Mouse (Mus musculus): ENCODE measurements around the gene Smim17. TPM values are rescaled to one million over a fixed set of nuclear protein-coding genes. Genes with fewer than 3 reads are reported as not detected.
"Not testable (repeated sequence)": the region's sequence is repeated elsewhere in the genome, so short reads cannot be mapped to it uniquely, and the experiment has no call there.

The Smim17 gene
- polyA plus RNA-seq, 1 experiment from 2014 or later = 3.4 TPM

- WGBS = 89% methylated on average over 3 of the region's 3 CpGs
Observed at GRCm38 (mm10) chr7:6429381-6429780, 30.9 kb downstream of the Smim17 start.

GRCm38 (mm10) chr7:6430342-6430741 is 31.8 kb downstream of the Smim17 start:
- no peaks in the 10 kb centered on the region for H3K27me3 ChIP-seq
- no peak overlapping the region for H3K4me3 ChIP-seq
- no peaks in the 10 kb centered on the region for H3K9me3 ChIP-seq
- H3K4me2 ChIP-seq (replicated peaks) = no peak overlapping the region
- no peaks in the 10 kb centered on the region for H3K36me3 ChIP-seq
- ATAC-seq (replicated peaks) = no peak
- no peak overlapping the region for H3K27ac ChIP-seq (replicated peaks)
- H3K9ac ChIP-seq (replicated peaks) = no peak overlapping the region
- 30% methylated on average over 2 of the region's 2 CpGs for WGBS
- peaks cover 11% of the 10 kb centered on the region for H3K4me1 ChIP-seq

More at GRCm38 (mm10) chr7:6429381-6429780, 30.9 kb downstream of the Smim17 start:
- no peak overlapping the region for H3K4me2 ChIP-seq (replicated peaks)
- H3K36me3 ChIP-seq = no peaks in the 10 kb centered on the region
- no peak overlapping the region for H3K9ac ChIP-seq (replicated peaks)
- no peak for ATAC-seq (replicated peaks)
- H3K4me1 ChIP-seq = peaks cover 4% of the 10 kb centered on the region; the same call in 1 of the 2 replicates
- no peak overlapping the region for H3K27ac ChIP-seq (replicated peaks)
- no peak overlapping the region for H3K4me3 ChIP-seq
- no peaks in the 10 kb centered on the region for H3K9me3 ChIP-seq
- H3K27me3 ChIP-seq = no peaks in the 10 kb centered on the region

DNA sequence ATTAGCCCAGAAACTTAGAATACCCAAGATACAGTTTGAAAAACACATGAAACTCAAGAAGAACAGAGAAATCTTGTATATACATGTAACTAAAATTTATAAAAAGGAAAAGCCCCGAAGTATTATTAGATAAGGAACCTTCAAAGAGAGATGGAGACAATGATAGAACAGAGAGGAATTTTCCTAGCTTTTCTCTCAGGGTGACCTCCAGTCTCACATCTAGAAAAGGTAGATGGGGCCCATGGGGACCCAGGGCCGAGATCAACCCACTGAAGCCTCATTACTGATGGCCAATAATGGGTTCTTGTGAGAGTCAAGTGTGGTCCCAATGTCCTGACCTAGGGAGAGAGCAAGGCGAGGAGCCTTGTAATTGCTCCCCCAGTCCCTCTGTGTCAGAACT is 39.9 kb downstream of the Smim17 start, which contains the start of gene Olfr1344:
TSS of gene Olfr1344 (plus strand) at position 301 of the 400 bp plus-strand sequence.
- 80% methylated on average over 3 of the region's 3 CpGs for whole genome bisulfite sequencing
- Histone ChIP-seq H3K4me3 (no peak within 1 kb of the TSS), H3K9me3 (no peaks in the 10 kb centered on the region), H3K36me3 (no peaks in the 10 kb centered on the region), H3K4me1 (peaks cover 17% of the 10 kb centered on the region), H3K27me3 (no peaks in the 10 kb centered on the region), H3K4me2 (replicated peaks) (no peak within 1 kb of the TSS), H3K9ac (replicated peaks) (no peak within 1 kb of the TSS), H3K27ac (replicated peaks) (no peak within 1 kb of the TSS)
- no peak for ATAC-seq (replicated peaks)

GRCm38 (mm10) chr7:6441173-6441572 is 42.7 kb downstream of the Smim17 start:
- Histone ChIP-seq H3K27me3 (no peaks in the 10 kb centered on the region), H3K27ac (replicated peaks) (no peak overlapping the region), H3K36me3 (no peaks in the 10 kb centered on the region), H3K9me3 (no peaks in the 10 kb centered on the region), H3K4me3 (no peak overlapping the region), H3K4me1 (no peaks in the 10 kb centered on the region), H3K9ac (replicated peaks) (no peak overlapping the region), H3K4me2 (replicated peaks) (no peak overlapping the region)
- WGBS = 69% methylated on average over 2 of the region's 2 CpGs
- no peak for ATAC-seq (replicated peaks)

DNA sequence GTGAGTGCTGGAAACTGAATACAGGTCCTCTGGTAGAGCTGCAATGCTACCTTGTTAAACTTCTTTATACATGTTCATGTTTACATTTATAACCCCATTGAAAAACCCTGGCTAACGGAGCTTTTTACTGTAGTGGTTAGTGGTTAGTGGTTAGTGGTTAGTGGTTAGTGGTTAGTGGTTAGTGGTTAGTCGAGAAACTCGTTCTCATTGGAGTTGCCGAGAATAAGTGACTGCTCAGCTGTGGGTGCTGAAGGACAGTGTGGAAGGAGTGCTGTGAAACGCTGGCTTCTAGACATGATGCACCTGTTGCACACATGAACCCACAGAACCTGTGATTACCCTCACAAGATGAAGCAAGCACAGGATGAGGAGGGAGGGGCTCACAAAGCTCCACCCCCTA is 49.3 kb downstream of the Smim17 start:
- Histone ChIP-seq H3K9me3 (no peaks in the 10 kb centered on the region), H3K4me1 (no peaks in the 10 kb centered on the region), H3K9ac (replicated peaks) (no peak overlapping the region), H3K36me3 (no peaks in the 10 kb centered on the region), H3K27me3 (no peaks in the 10 kb centered on the region), H3K4me2 (replicated peaks) (no peak overlapping the region), H3K27ac (replicated peaks) (no peak overlapping the region), H3K4me3 (no peak overlapping the region)
- no peak for ATAC-seq (replicated peaks)
- WGBS = 77% methylated on average over 5 of the region's 5 CpGs

GRCm38 (mm10) chr7:6455868-6456267 is 57.4 kb downstream of the Smim17 start, which contains the start of gene Olfr1336:
Gene Olfr1336 (plus strand): TSS chr7:6456168.
- Histone ChIP-seq H3K9ac (replicated peaks) (no peak within 1 kb of the TSS), H3K27ac (replicated peaks) (no peak within 1 kb of the TSS), H3K4me2 (replicated peaks) (no peak within 1 kb of the TSS), H3K4me1 (no peaks in the 10 kb centered on the region), H3K9me3 (no peaks in the 10 kb centered on the region), H3K4me3 (no peak within 1 kb of the TSS), H3K36me3 (no peaks in the 10 kb centered on the region), H3K27me3 (no peaks in the 10 kb centered on the region)
- no peak for ATAC-seq (replicated peaks)

DNA sequence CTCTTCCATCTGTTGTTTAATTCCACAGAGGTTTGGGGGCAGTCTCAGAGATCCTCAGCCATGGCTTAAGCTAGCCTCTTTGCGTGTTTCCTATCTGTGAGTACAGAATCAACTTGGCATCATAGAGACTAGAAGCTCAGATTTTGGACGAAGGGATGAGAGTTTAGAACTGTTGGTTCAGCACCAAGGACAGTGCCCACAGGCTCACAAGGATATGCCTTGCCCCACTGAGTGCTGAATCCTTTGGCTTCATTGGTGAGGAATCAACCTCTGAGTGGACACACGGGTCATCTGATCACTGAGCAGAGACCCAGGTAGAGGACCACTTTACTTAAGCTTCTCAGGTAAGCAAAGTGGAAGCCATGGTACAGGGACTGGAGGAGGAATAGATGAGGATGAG is 57.9 kb downstream of the Smim17 start:
- H3K27ac ChIP-seq (replicated peaks) = no peak overlapping the region
- no peaks in the 10 kb centered on the region for H3K36me3 ChIP-seq
- no peak overlapping the region for H3K9ac ChIP-seq (replicated peaks)
- 42% methylated on average over 3 of the region's 3 CpGs for WGBS
- no peaks in the 10 kb centered on the region for H3K4me1 ChIP-seq
- no peak overlapping the region for H3K4me3 ChIP-seq
- no peak for ATAC-seq (replicated peaks)
- H3K27me3 ChIP-seq = no peaks in the 10 kb centered on the region
- H3K9me3 ChIP-seq = no peaks in the 10 kb centered on the region
- no peak overlapping the region for H3K4me2 ChIP-seq (replicated peaks)

DNA sequence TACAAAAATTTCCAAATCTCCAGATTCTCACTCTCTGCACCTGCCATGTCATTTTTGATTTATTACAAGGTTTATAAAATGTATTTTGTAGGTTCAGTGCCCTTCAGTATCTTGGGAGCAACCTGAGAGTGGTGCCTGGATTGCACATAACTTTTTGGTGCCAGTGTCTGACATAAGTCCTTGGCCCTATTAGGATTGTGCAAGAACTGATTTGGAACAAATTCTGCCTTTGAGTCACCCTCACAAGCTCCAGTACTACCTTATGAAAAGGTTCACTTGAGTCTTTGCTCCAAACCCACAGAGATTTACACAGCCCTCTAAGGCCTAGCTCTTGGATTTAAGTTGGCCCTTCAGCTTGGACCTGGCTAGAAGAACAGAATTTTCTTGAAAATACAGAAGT is 68.4 kb downstream of the Smim17 start, which contains the start of gene Olfr1346:
TSS of gene Olfr1346 (plus strand) at position 151 of the 400 bp plus-strand sequence.
- H3K9me3 ChIP-seq = no peaks in the 10 kb centered on the region
- H3K4me2 ChIP-seq (replicated peaks) = no peak within 1 kb of the TSS
- no peaks in the 10 kb centered on the region for H3K36me3 ChIP-seq
- H3K9ac ChIP-seq (replicated peaks) = no peak within 1 kb of the TSS
- H3K4me1 ChIP-seq = no peaks in the 10 kb centered on the region
- H3K4me3 ChIP-seq = no peak within 1 kb of the TSS
- no peak within 1 kb of the TSS for H3K27ac ChIP-seq (replicated peaks)
- no peaks in the 10 kb centered on the region for H3K27me3 ChIP-seq
- no peak for ATAC-seq (replicated peaks)

- 83% methylated on average over 2 of the region's 2 CpGs for WGBS
Observed at GRCm38 (mm10) chr7:6477633-6478032, 79.1 kb downstream of the Smim17 start.

More at GRCm38 (mm10) chr7:6477633-6478032, 79.1 kb downstream of the Smim17 start:
- H3K9ac ChIP-seq (replicated peaks); H3K4me3 ChIP-seq; H3K4me2 ChIP-seq (replicated peaks); ATAC-seq (replicated peaks); H3K9me3 ChIP-seq; H3K27ac ChIP-seq (replicated peaks); H3K36me3 ChIP-seq; H3K27me3 ChIP-seq; H3K4me1 ChIP-seq: not testable (repeated sequence)

Other genes with a start within 250 kb of the Smim17 start
- gene Zfp787, start 242.7 kb upstream of the Smim17 start, polyA plus RNA-seq (2015; fragmentation: Nextera tagmentation; extraction: Ambion mirVana) = 23.7 and 25.5 TPM in 2 replicates
- gene Zfp444, start 226.5 kb upstream of the Smim17 start, polyA plus RNA-seq (2015; fragmentation: Nextera tagmentation; extraction: Ambion mirVana) = 111 and 112 TPM in 2 replicates
- gene Galp, start 201.6 kb upstream of the Smim17 start, polyA plus RNA-seq (2015; fragmentation: Nextera tagmentation; extraction: Ambion mirVana) = not detected in 2 replicates
- not detected in 2 replicates for gene Zscan5b, start 176.4 kb upstream of the Smim17 start, polyA plus RNA-seq (2015; fragmentation: Nextera tagmentation; extraction: Ambion mirVana)
- 0.38 TPM in 1 of 2 replicates, not detected in the other for gene Epp13, start 146.0 kb upstream of the Smim17 start, polyA plus RNA-seq (2015; fragmentation: Nextera tagmentation; extraction: Ambion mirVana)
- gene Zfp667, start 112.1 kb upstream of the Smim17 start, polyA plus RNA-seq (2015; fragmentation: Nextera tagmentation; extraction: Ambion mirVana) = 15.2 and 15.8 TPM in 2 replicates
- 12.3 and 13.8 TPM in 2 replicates for gene Zfp583, start 67.4 kb upstream of the Smim17 start, polyA plus RNA-seq (2015; fragmentation: Nextera tagmentation; extraction: Ambion mirVana)
- gene Gm3854, start 55.0 kb upstream of the Smim17 start, polyA plus RNA-seq (2015; fragmentation: Nextera tagmentation; extraction: Ambion mirVana) = 5.7 and 6.0 TPM in 2 replicates
- gene Zfp78, start 35.4 kb upstream of the Smim17 start, polyA plus RNA-seq (2015; fragmentation: Nextera tagmentation; extraction: Ambion mirVana) = 4.5 and 4.6 TPM in 2 replicates
- 21.5 and 23.3 TPM in 2 replicates for gene Zfp28, start 15.4 kb upstream of the Smim17 start, polyA plus RNA-seq (2015; fragmentation: Nextera tagmentation; extraction: Ambion mirVana)
- 0.06 TPM in 1 of 2 replicates, not detected in the other for gene Gm20715, start 11.6 kb downstream of the Smim17 start, polyA plus RNA-seq (2015; fragmentation: Nextera tagmentation; extraction: Ambion mirVana)
- gene Olfr1344, start 40.0 kb downstream of the Smim17 start, polyA plus RNA-seq (2015; fragmentation: Nextera tagmentation; extraction: Ambion mirVana) = not detected in 2 replicates
- 0.03 TPM in 1 of 2 replicates, not detected in the other for gene Olfr1336, start 57.5 kb downstream of the Smim17 start, polyA plus RNA-seq (2015; fragmentation: Nextera tagmentation; extraction: Ambion mirVana)
- not detected in 2 replicates for gene Olfr1346, start 68.4 kb downstream of the Smim17 start, polyA plus RNA-seq (2015; fragmentation: Nextera tagmentation; extraction: Ambion mirVana)
- gene Olfr5, start 88.2 kb downstream of the Smim17 start, polyA plus RNA-seq (2015; fragmentation: Nextera tagmentation; extraction: Ambion mirVana) = not detected in 2 replicates
- not detected in 2 replicates for gene Olfr1347, start 101.0 kb downstream of the Smim17 start, polyA plus RNA-seq (2015; fragmentation: Nextera tagmentation; extraction: Ambion mirVana)
- gene Olfr1348, start 110.0 kb downstream of the Smim17 start, polyA plus RNA-seq (2015; fragmentation: Nextera tagmentation; extraction: Ambion mirVana) = not detected in 2 replicates
- gene Olfr1349, start 124.2 kb downstream of the Smim17 start, polyA plus RNA-seq (2015; fragmentation: Nextera tagmentation; extraction: Ambion mirVana) = not detected in 2 replicates
- not detected in 2 replicates for gene Olfr1350, start 166.1 kb downstream of the Smim17 start, polyA plus RNA-seq (2015; fragmentation: Nextera tagmentation; extraction: Ambion mirVana)